Mouse (Mus musculus): ENCODE measurements at regions not wholly inside any gene's neighbourhood (a gene's known extent, or its start where the extent isn't known, plus 50 kb on each side); places are given as distances from the start of the nearest gene placed in this dataset.

DNA sequence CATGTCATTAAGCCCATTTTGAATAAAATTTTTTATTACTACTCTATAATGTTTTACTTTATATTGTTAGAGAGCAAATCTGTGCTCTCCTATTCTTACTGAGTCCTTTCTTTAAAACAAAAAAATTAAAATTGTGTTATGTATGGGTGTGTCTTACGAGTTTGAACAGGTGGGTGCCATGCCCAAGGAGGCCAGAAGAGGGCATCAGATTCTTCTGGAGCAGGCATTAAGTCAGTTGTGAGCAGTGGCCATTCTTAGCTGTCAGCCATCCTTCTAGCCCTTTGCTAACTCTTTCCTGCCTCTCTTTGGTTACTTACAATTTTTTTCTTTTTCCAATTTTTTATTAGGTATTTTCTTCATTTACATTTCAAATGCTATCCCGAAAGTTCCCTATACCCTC is 63.6 kb upstream of the Fam98a start:
- H3K9me3 ChIP-seq (ENCODE audit: control insufficient read depth, low read length), result no peaks in the 10 kb centered on the region
- H3K36me3 ChIP-seq (ENCODE audit: control insufficient read depth, insufficient read depth, low read length), result no peaks in the 10 kb centered on the region
- no peak overlapping the region for H3K27ac ChIP-seq (ENCODE audit: low read depth, low read length)
- no peaks in the 10 kb centered on the region for H3K27me3 ChIP-seq (ENCODE audit: control insufficient read depth, insufficient read depth, low read length)
- no peak overlapping the region for H3K4me3 ChIP-seq (ENCODE audit: low read length)
- 76% methylated on average over 2 of the region's 2 CpGs for WGBS
- peak; percentile 43; the same call in 1 of the 2 replicates for ATAC-seq (ENCODE audit: low FRiP score, low TSS enrichment)
- H3K4me2 ChIP-seq (replicated peaks; ENCODE audit: low read depth, low read length), result no peak overlapping the region
- no peak overlapping the region for H3K9ac ChIP-seq (ENCODE audit: low read depth, low read length)
- H3K4me1 ChIP-seq (ENCODE audit: control insufficient read depth, insufficient read depth, low read length), result no peaks in the 10 kb centered on the region

GRCm38 (mm10) chr17:75603417-75604086 is 51.8 kb upstream of the Fam98a start:
- WGBS, result 13% methylated on average over 4 of the region's 4 CpGs
- Histone ChIP-seq H3K9me3 (ENCODE audit: control insufficient read depth, low read length) (no peaks in the 10 kb centered on the region), H3K9ac (ENCODE audit: low read depth, low read length) (no peak overlapping the region), H3K4me3 (ENCODE audit: low read length) (no peak overlapping the region), H3K36me3 (ENCODE audit: control insufficient read depth, insufficient read depth, low read length) (no peaks in the 10 kb centered on the region), H3K27me3 (ENCODE audit: control insufficient read depth, insufficient read depth, low read length) (no peaks in the 10 kb centered on the region), H3K4me2 (replicated peaks; ENCODE audit: low read depth, low read length) (no peak overlapping the region), H3K4me1 (ENCODE audit: control insufficient read depth, insufficient read depth, low read length) (no peaks in the 10 kb centered on the region), H3K27ac (ENCODE audit: low read depth, low read length) (no peak overlapping the region)
- no peak for ATAC-seq (ENCODE audit: low FRiP score, low TSS enrichment)

All from kidney, embryonic 14.5 days (tissue).